Mouse (Mus musculus) gastrocnemius, postnatal 25 days (tissue): ENCODE measurements around the gene Olfr372. TPM values are rescaled to one million over a fixed set of nuclear protein-coding genes. Genes with fewer than 3 reads are reported as not detected.
A peak's percentile ranks its signal among the peaks of the same experiment; 100 is the strongest.

Experiments used
- DNase-seq: peaks from one replicate; pipeline ENCODE4 v3.0.0; 2022
- total RNA-seq, 2 experiments: library from RNA; stranded (reverse); gene quantifications; 1 replicate in 1 of 2; 2 replicates in 1 of 2; pipeline ENCODE4 v1.2.3; 2021

Olfr372 gene
- total RNA-seq, 2 experiments from 2014 or later: not detected

DNA sequence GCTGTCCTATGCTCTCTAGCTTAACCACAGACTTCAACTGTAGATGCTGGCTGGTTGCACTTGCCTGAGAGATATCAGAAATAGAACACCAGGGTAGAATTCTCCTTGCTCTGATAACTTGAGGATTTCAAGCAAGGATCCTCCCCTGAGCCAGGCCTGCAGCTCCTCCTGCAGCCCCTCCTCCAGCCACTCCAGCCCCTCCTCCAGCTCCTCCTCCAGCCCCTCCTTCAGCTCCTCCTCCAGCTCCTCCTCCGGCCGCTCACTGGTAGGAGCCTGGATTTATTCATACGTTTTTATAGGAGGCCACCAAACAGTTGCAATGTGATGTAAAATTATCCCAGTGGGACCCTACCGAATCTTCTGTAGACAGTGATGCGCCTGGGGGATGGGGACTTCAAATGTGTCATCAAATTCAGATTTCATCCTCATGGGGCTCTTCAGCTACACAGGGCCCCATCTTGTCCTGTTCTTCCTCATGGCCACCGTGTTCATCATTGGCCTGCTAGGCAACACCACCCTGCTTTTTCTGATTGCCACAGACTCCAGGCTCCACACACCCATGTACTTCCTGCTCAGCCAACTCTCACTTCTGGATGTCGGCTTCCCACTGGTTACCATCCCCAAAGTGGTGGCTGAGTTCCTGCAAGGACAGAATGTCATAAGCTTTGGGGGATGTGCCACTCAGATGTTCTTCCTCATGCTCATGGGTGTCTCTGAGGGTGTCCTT, 58.5 kb downstream of the Olfr372 start:
- peak; percentile 31 for DNase-seq

DNA sequence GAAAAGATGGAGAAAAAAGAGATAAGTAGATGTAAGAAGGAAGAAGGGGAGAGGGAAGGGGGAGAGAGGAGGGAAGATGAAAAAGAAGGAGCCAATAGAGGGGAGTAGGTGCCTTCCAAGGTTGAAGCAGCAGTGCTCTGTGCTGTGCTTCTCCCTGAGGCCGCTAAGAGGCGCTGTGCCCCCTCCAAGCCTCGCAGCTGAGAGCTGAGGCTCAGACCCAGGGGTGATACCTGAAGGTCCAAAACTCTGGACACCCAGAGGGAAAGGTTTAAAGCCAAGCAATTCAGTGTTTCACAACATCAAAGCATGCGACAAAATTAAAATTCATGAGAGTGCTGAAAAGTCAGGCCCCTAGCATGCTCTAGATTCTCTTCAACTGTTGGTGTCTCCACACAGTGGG, 64.1 kb downstream of the Olfr372 start:
- DNase-seq: no peak

DNA sequence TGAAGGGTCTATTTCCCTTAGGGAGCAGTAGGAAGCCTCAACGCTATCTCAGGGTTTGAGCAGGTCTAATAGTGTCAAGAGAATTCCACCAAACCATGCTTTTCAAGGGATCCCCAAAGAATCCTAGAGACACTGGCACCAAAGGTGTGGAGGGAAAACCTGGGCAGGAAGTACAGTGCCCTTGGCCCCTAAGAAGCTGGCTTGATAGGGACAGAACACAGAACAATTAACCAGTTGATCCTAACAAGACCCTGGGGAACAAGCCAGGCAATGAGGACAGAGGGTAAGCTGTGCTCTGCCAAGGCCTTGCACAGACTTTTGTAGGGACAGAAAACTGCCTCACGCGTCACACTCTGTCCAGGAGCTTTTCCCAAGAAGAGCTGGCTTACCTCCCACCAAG, 65.7 kb downstream of the Olfr372 start, which contains the start of gene Olfr374:
TSS of gene Olfr374 (plus strand) at position 301 of the 400 bp plus-strand sequence.
- no peak for DNase-seq

Other genes with a start within 250 kb of the Olfr372 start
- gene Zfp709, start 159.2 kb upstream of the Olfr372 start, total RNA-seq: 1 to 10 TPM; 2.3 to 2.6 TPM
- gene Zfp882, start 132.6 kb upstream of the Olfr372 start, total RNA-seq: 1 to 10 TPM; 2.5 to 2.6 TPM
- 10 to 100 TPM; 14.5 to 18.5 TPM for gene Zfp617, start 132.6 kb upstream of the Olfr372 start, total RNA-seq
- gene Zfp961, start 90.2 kb upstream of the Olfr372 start, total RNA-seq: 1 to 10 TPM; 2.4 to 3.0 TPM
- gene Cyp4f18, start 31.6 kb upstream of the Olfr372 start, total RNA-seq: under 1 TPM; 0.36 to 0.40 TPM
- gene Olfr373, start 42.0 kb downstream of the Olfr372 start, total RNA-seq: not detected
- gene Olfr374, start 65.8 kb downstream of the Olfr372 start, total RNA-seq: not detected
- 10 to 100 TPM; 41.3 to 53.8 TPM for gene Tpm4, start 93.8 kb downstream of the Olfr372 start, total RNA-seq
- 10 to 100 TPM in 1 of 2 experiments, 1 to 10 TPM in 1; 9.7 to 11.4 TPM for gene Rab8a, start 120.0 kb downstream of the Olfr372 start, total RNA-seq
- gene Hsh2d, start 148.4 kb downstream of the Olfr372 start, total RNA-seq: not detected
- not detected for gene Cib3, start 171.6 kb downstream of the Olfr372 start, total RNA-seq
- gene Gm11034, start 172.4 kb downstream of the Olfr372 start, total RNA-seq: not detected
- gene Fam32a, start 178.5 kb downstream of the Olfr372 start, total RNA-seq: 10 to 100 TPM in 1 of 2 experiments, 1 to 10 TPM in 1; 8.8 to 11.9 TPM
- gene Ap1m1, start 198.8 kb downstream of the Olfr372 start, total RNA-seq: 10 to 100 TPM; 21.0 to 22.2 TPM